Mouse (Mus musculus): ENCODE measurements around the gene Gm28102. TPM values are rescaled to one million over a fixed set of nuclear protein-coding genes. Genes with fewer than 3 reads are reported as not detected.

Gene Gm28102
- polyA plus RNA-seq (2012; fragmentation: generic; extraction: Trizol), result not detected

DNA sequence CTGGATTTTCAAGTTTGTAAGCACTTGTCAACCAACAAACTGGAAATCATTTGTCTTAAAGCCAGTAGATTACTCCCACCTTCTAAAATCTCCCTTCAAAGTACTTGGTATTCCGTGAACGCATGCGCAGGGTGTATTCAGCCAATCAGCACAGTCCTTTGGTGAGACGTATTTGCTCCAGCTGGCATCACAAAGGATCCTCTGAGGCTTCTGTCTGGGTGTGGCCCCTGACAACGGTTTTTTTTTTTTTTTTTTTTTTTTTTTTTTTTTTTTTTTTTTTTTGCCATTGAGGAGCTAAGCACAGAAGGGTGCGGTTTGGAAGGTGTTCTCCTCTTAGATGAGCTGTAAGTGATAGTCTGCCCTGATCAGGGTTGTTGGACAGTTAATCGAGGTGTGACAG is at the start of gene Gm28102:
Gm28102 (plus strand) TSS at position 301 of the 400 bp plus-strand sequence.

